Mouse (Mus musculus): ENCODE results near the gene Bcl2l12. TPM values are rescaled to one million over a fixed set of nuclear protein-coding genes. Genes with fewer than 3 reads are reported as not detected.

The Bcl2l12 gene
- polyA plus RNA-seq, 1 experiment from 2014 or later: 11.7 TPM

GRCm38 (mm10) chr7:45038411-45038810, 39.9 kb upstream of the Bcl2l12 start:
- WGBS (ENCODE audit: insufficient replicate concordance): 89% methylated on average over 9 of the region's 9 CpGs
- no peak for TF ChIP-seq CTCF (IDR thresholded peaks at IDR 0.05; ENCODE audit: low read depth)
- ATAC-seq: no peak

GRCm38 (mm10) chr7:45037720-45038361, 39.3 kb upstream of the Bcl2l12 start:
- peak; percentile 81 for ATAC-seq
- Histone ChIP-seq H3K4me1 (ENCODE audit: insufficient read depth) (no peaks in the 10 kb centered on the region), H3K4me2 (ENCODE audit: low read depth, low read length) (no peak overlapping the region), H3K36me3 (replicated peaks; ENCODE audit: insufficient read depth, low read length) (peaks cover 67% of the 10 kb centered on the region), H3K9ac (replicated peaks) (no peak overlapping the region), H3K4me3 (ENCODE audit: low read depth, low read length) (no peak overlapping the region), H3K9me3 (ENCODE audit: low read length) (no peaks in the 10 kb centered on the region), H3K27me3 (ENCODE audit: insufficient read depth, low read length) (no peaks in the 10 kb centered on the region), H3K27ac (ENCODE audit: low read depth) (no peak overlapping the region)
- no peak for TF ChIP-seq EP300 (IDR thresholded peaks at IDR 0.05; ENCODE audit: low read depth)
- peak; percentile 89 for TF ChIP-seq CTCF (IDR thresholded peaks at IDR 0.05; ENCODE audit: low read depth)
- WGBS (ENCODE audit: insufficient replicate concordance): 57% methylated on average over 7 of the region's 7 CpGs
- DNase-seq: peak; percentile 79

More at GRCm38 (mm10) chr7:45038411-45038810, 39.9 kb upstream of the Bcl2l12 start:
- Histone ChIP-seq H3K27ac (ENCODE audit: low read depth) (no peak overlapping the region), H3K4me2 (ENCODE audit: low read depth, low read length) (no peak overlapping the region), H3K36me3 (replicated peaks; ENCODE audit: insufficient read depth, low read length) (peaks cover 68% of the 10 kb centered on the region), H3K4me1 (ENCODE audit: insufficient read depth) (no peaks in the 10 kb centered on the region), H3K27me3 (ENCODE audit: insufficient read depth, low read length) (no peaks in the 10 kb centered on the region), H3K9ac (replicated peaks) (no peak overlapping the region), H3K4me3 (ENCODE audit: low read depth, low read length) (no peak overlapping the region), H3K9me3 (ENCODE audit: low read length) (no peaks in the 10 kb centered on the region)
- no peak for DNase-seq

GRCm38 (mm10) chr7:45036702-45037101, 38.2 kb upstream of the Bcl2l12 start:
- peaks cover 63% of the 10 kb centered on the region for H3K36me3 ChIP-seq (replicated peaks; ENCODE audit: insufficient read depth, low read length)

GRCm38 (mm10) chr7:45035631-45036030, 37.1 kb upstream of the Bcl2l12 start:
- Histone ChIP-seq H3K9me3 (ENCODE audit: low read length) (no peaks in the 10 kb centered on the region), H3K9ac (replicated peaks) (no peak overlapping the region), H3K4me3 (ENCODE audit: low read depth, low read length) (no peak overlapping the region), H3K4me2 (ENCODE audit: low read depth, low read length) (no peak overlapping the region), H3K27me3 (ENCODE audit: insufficient read depth, low read length) (no peaks in the 10 kb centered on the region), H3K36me3 (replicated peaks; ENCODE audit: insufficient read depth, low read length) (peaks cover 60% of the 10 kb centered on the region), H3K4me1 (ENCODE audit: insufficient read depth) (no peaks in the 10 kb centered on the region), H3K27ac (ENCODE audit: low read depth) (no peak overlapping the region)
- DNase-seq: no peak
- TF ChIP-seq CTCF (IDR thresholded peaks at IDR 0.05; ENCODE audit: low read depth) (no peak), EP300 (IDR thresholded peaks at IDR 0.05; ENCODE audit: low read depth) (no peak)
- WGBS (ENCODE audit: insufficient replicate concordance): 86% methylated on average over 3 of the region's 3 CpGs
- ATAC-seq: no peak

More at GRCm38 (mm10) chr7:45036702-45037101, 38.2 kb upstream of the Bcl2l12 start:
- ATAC-seq (no peak), DNase-seq (no peak)
- Histone ChIP-seq H3K4me1 (ENCODE audit: insufficient read depth) (no peaks in the 10 kb centered on the region), H3K27ac (ENCODE audit: low read depth) (no peak overlapping the region), H3K9me3 (ENCODE audit: low read length) (no peaks in the 10 kb centered on the region), H3K4me3 (ENCODE audit: low read depth, low read length) (no peak overlapping the region), H3K9ac (replicated peaks) (no peak overlapping the region), H3K27me3 (ENCODE audit: insufficient read depth, low read length) (no peaks in the 10 kb centered on the region), H3K4me2 (ENCODE audit: low read depth, low read length) (no peak overlapping the region)
- 80% methylated on average over 11 of the region's 11 CpGs for WGBS (ENCODE audit: insufficient replicate concordance)
- TF ChIP-seq EP300 (IDR thresholded peaks at IDR 0.05; ENCODE audit: low read depth) (no peak), CTCF (IDR thresholded peaks at IDR 0.05; ENCODE audit: low read depth) (no peak)

- TF ChIP-seq CTCF (IDR thresholded peaks at IDR 0.05; ENCODE audit: low read depth) (no peak), EP300 (IDR thresholded peaks at IDR 0.05; ENCODE audit: low read depth) (no peak)
- Histone ChIP-seq H3K9ac (replicated peaks) (no peak overlapping the region), H3K36me3 (replicated peaks; ENCODE audit: insufficient read depth, low read length) (peaks cover 66% of the 10 kb centered on the region), H3K4me3 (ENCODE audit: low read depth, low read length) (no peak overlapping the region), H3K4me2 (ENCODE audit: low read depth, low read length) (no peak overlapping the region), H3K27me3 (ENCODE audit: insufficient read depth, low read length) (no peaks in the 10 kb centered on the region), H3K27ac (ENCODE audit: low read depth) (no peak overlapping the region), H3K4me1 (ENCODE audit: insufficient read depth) (no peaks in the 10 kb centered on the region), H3K9me3 (ENCODE audit: low read length) (no peaks in the 10 kb centered on the region)
- DNase-seq: no peak
- ATAC-seq: no peak
- 90% methylated on average over 19 of the region's 19 CpGs for whole genome bisulfite sequencing (ENCODE audit: insufficient replicate concordance)
These were observed 35.3 kb upstream of the Bcl2l12 start for GRCm38 (mm10) chr7:45033722-45034359.

GRCm38 (mm10) chr7:45030857-45031256, 32.3 kb upstream of the Bcl2l12 start:
- no peaks in the 10 kb centered on the region for H3K9me3 ChIP-seq (ENCODE audit: low read length)
- H3K4me2 ChIP-seq (ENCODE audit: low read depth, low read length): no peak overlapping the region
- no peak overlapping the region for H3K4me3 ChIP-seq (ENCODE audit: low read depth, low read length)
- TF ChIP-seq CTCF (IDR thresholded peaks at IDR 0.05; ENCODE audit: low read depth) (no peak), EP300 (IDR thresholded peaks at IDR 0.05; ENCODE audit: low read depth) (no peak)
- DNase-seq: no peak
- no peaks in the 10 kb centered on the region for H3K27me3 ChIP-seq (ENCODE audit: insufficient read depth, low read length)
- H3K4me1 ChIP-seq (ENCODE audit: insufficient read depth): peaks cover under 1% of the 10 kb centered on the region; the same call in 1 of the 2 replicates
- H3K9ac ChIP-seq (replicated peaks): no peak overlapping the region
- H3K27ac ChIP-seq (ENCODE audit: low read depth): no peak overlapping the region
- ATAC-seq: no peak
- H3K36me3 ChIP-seq (replicated peaks; ENCODE audit: insufficient read depth, low read length): peaks cover 67% of the 10 kb centered on the region
- WGBS (ENCODE audit: insufficient replicate concordance): 93% methylated on average over 8 of the region's 8 CpGs
